Mouse (Mus musculus): ENCODE measurements around the gene 4833427G06Rik. TPM values are rescaled to one million over a fixed set of nuclear protein-coding genes. Genes with fewer than 3 reads are reported as not detected.
"Not testable (repeated sequence)": the region's sequence is repeated elsewhere in the genome, so short reads cannot be mapped to it uniquely, and the experiment has no call there.

4833427G06Rik gene
- polyA plus RNA-seq (2014; fragmentation: Nextera tagmentation; extraction: Ambion mirVana) = 0.31 TPM in 1 of 2 replicates, not detected in the other

DNA sequence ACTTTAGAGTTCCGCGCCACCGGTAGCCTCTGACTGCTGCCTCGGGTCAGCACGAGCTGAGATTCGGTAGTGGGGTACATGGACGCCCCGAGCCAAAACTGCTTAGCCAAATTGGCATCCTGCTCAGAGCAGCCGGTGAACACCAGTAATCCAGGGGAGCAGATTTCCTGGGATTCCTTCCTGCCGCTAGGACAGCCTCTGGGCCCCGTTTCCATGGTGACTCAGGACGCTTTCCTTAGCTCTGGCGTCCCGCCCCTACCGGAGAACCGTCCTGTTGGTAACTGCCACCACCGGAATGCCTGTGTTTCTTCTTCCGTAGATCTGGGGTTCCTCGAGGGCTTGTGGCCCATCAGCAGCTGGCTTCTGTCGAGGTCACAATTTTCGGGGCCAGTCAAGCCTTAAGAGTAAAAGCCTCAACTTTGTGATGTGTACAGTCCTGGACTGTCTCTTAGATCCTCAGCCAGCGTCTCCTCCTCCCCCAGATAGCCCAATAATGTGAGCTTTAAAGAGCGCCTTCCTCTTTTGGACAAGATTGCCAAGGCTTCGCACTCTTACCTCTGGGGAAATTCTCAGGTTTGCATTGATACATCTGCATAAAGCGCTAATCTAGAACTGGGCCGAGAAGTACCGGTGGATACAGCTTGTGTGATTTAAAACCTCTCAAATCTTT, at the start of gene 4833427G06Rik:
TSS of gene 4833427G06Rik (minus strand) at position 323 of the 670 bp plus-strand sequence.
- Histone ChIP-seq H3K9me3 (ENCODE audit: control insufficient read depth, low read length) (no peaks in the 10 kb centered on the region), H3K36me3 (ENCODE audit: control insufficient read depth, insufficient read depth, low read length) (no peaks in the 10 kb centered on the region), H3K4me3 (replicated peaks; ENCODE audit: low read depth, low read length) (peak within 1 kb of the TSS; percentile 54), H3K4me2 (ENCODE audit: low read length) (peak within 1 kb of the TSS; percentile 100), H3K9ac (replicated peaks; ENCODE audit: low read length) (no peak within 1 kb of the TSS; the same call in 1 of the 2 replicates), H3K27ac (replicated peaks; ENCODE audit: low read depth, low read length) (no peak within 1 kb of the TSS), H3K4me1 (ENCODE audit: control insufficient read depth, insufficient read depth, low read length) (0 out of 2 replicates have a peak, but pooled peaks cover 9% of the 10 kb centered on the region), H3K27me3 (ENCODE audit: control insufficient read depth, insufficient read depth, low read length) (0 out of 2 replicates have a peak, but pooled peaks cover 6% of the 10 kb centered on the region)
- 7% methylated on average over 27 of the region's 27 CpGs for WGBS
- ATAC-seq (ENCODE audit: low FRiP score, low TSS enrichment) (peak; percentile 37; the same call in 1 of the 2 replicates), DNase-seq (peak; percentile 84)

DNA sequence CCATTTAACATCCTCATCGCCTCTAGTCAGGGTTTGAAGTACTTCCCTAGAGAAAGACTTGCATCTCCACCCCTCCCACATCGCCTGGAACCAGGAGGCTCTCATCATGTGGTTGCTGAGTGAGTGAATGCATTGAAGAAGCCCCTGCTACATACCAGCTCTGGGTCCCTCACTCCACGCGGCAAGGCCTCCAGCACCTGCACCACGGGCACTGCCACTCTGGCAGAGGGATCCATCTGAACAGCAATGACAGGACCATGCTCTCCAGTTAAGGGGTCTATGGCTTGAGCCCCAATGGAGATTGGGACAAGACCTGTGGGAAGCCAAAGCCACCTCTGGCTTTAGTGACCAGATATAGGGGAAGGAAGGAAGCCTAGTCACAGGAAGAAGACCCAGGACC, 45.4 kb upstream of the 4833427G06Rik start:
- Histone ChIP-seq H3K4me3 (replicated peaks; ENCODE audit: low read depth, low read length) (no peak overlapping the region), H3K27ac (replicated peaks; ENCODE audit: low read depth, low read length) (no peak overlapping the region), H3K36me3 (ENCODE audit: control insufficient read depth, insufficient read depth, low read length) (no peaks in the 10 kb centered on the region), H3K27me3 (ENCODE audit: control insufficient read depth, insufficient read depth, low read length) (no peaks in the 10 kb centered on the region), H3K9ac (replicated peaks; ENCODE audit: low read length) (no peak overlapping the region), H3K4me2 (ENCODE audit: low read length) (no peak overlapping the region), H3K9me3 (ENCODE audit: control insufficient read depth, low read length) (no peaks in the 10 kb centered on the region), H3K4me1 (ENCODE audit: control insufficient read depth, insufficient read depth, low read length) (no peaks in the 10 kb centered on the region)
- ATAC-seq (ENCODE audit: low FRiP score, low TSS enrichment) (no peak), DNase-seq (no peak)
- WGBS = 91% methylated on average over 5 of the region's 5 CpGs

DNA sequence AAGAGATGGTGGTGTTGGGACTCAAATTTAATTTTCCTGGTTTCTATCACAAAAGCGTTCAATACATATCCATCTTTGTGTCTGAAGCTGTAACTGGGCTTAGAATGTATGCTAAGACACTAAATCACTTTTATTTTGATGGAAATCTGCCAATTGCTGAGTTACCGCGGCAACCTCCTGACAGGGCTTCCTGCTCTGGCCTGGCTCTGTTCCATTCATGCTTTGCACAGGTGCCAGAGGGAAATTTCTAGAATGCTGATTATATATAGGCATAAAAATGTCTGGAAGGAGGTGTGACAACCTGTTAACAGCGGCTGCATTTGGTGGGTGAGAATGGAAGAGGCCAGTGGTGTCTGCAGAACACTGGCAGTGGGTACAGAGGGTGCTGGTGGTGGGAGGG, 44.6 kb upstream of the 4833427G06Rik start:
- Histone ChIP-seq H3K27ac (replicated peaks; ENCODE audit: low read depth, low read length) (no peak overlapping the region), H3K9me3 (ENCODE audit: control insufficient read depth, low read length) (no peaks in the 10 kb centered on the region), H3K9ac (replicated peaks; ENCODE audit: low read length) (no peak overlapping the region), H3K4me3 (replicated peaks; ENCODE audit: low read depth, low read length) (no peak overlapping the region), H3K4me2 (ENCODE audit: low read length) (no peak overlapping the region), H3K27me3 (ENCODE audit: control insufficient read depth, insufficient read depth, low read length) (no peaks in the 10 kb centered on the region), H3K4me1 (ENCODE audit: control insufficient read depth, insufficient read depth, low read length) (no peaks in the 10 kb centered on the region), H3K36me3 (ENCODE audit: control insufficient read depth, insufficient read depth, low read length) (no peaks in the 10 kb centered on the region)
- no peak for ATAC-seq (ENCODE audit: low FRiP score, low TSS enrichment)
- peak; percentile 59 for DNase-seq
- WGBS = 81% methylated on average over 4 of the region's 4 CpGs

DNA sequence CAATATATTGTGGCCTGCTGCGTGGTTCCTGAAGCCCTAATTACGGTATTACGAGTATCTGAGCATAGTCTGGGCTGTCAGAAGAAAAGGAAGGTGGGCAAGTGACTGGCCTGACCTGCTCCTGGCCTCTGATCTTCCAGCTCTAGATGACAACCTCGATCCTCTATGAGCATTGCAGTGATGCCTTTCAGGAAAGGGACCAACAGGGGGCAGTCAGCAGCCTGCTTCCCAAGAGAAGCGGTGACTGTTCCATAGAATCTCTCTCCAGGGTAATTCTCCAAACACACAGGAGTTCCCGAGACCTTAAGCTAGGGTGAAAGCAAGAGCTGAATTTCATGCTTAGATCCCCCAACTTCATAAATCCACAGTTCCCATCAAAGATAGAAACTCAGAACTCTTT, 42.3 kb upstream of the 4833427G06Rik start:
- H3K9me3 ChIP-seq (ENCODE audit: control insufficient read depth, low read length) = no peaks in the 10 kb centered on the region
- no peaks in the 10 kb centered on the region for H3K27me3 ChIP-seq (ENCODE audit: control insufficient read depth, insufficient read depth, low read length)
- no peak for ATAC-seq (ENCODE audit: low FRiP score, low TSS enrichment)
- H3K4me3 ChIP-seq (replicated peaks; ENCODE audit: low read depth, low read length) = no peak overlapping the region
- DNase-seq = no peak
- H3K4me2 ChIP-seq (ENCODE audit: low read length) = no peak overlapping the region
- no peaks in the 10 kb centered on the region for H3K36me3 ChIP-seq (ENCODE audit: control insufficient read depth, insufficient read depth, low read length)
- no peak overlapping the region for H3K27ac ChIP-seq (replicated peaks; ENCODE audit: low read depth, low read length)
- H3K4me1 ChIP-seq (ENCODE audit: control insufficient read depth, insufficient read depth, low read length) = no peaks in the 10 kb centered on the region
- WGBS = 75% methylated on average over 6 of the region's 6 CpGs
- H3K9ac ChIP-seq (replicated peaks; ENCODE audit: low read length) = no peak overlapping the region

DNA sequence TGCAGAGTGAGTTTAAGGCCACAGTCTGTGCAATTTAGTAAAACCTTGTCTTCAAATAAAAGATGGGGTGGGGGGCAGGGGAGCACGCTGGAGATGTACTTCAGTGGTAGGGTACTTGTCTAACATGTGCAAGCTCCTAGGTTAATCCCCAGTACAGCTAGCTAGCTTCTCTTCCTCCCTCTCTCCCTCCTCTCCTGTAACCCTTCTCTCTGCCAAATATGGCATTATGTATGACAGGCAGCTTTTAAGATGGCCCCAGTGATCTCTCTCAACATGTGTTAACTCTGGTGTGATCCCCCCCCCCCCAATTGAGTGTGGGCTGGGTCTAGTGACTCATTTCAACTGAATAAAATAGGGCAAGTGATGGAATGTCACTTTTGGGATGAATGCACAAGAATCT, 41.6 kb upstream of the 4833427G06Rik start:
- Histone ChIP-seq H3K4me3 (replicated peaks; ENCODE audit: low read depth, low read length) (no peak overlapping the region), H3K4me2 (ENCODE audit: low read length) (no peak overlapping the region), H3K4me1 (ENCODE audit: control insufficient read depth, insufficient read depth, low read length) (no peaks in the 10 kb centered on the region), H3K9me3 (ENCODE audit: control insufficient read depth, low read length) (no peaks in the 10 kb centered on the region), H3K27me3 (ENCODE audit: control insufficient read depth, insufficient read depth, low read length) (no peaks in the 10 kb centered on the region), H3K36me3 (ENCODE audit: control insufficient read depth, insufficient read depth, low read length) (no peaks in the 10 kb centered on the region), H3K27ac (replicated peaks; ENCODE audit: low read depth, low read length) (no peak overlapping the region), H3K9ac (replicated peaks; ENCODE audit: low read length) (no peak overlapping the region)
- no peak for DNase-seq
- WGBS = 96% methylated on average over 1 of the region's 1 CpGs
- no peak for ATAC-seq (ENCODE audit: low FRiP score, low TSS enrichment)

DNA sequence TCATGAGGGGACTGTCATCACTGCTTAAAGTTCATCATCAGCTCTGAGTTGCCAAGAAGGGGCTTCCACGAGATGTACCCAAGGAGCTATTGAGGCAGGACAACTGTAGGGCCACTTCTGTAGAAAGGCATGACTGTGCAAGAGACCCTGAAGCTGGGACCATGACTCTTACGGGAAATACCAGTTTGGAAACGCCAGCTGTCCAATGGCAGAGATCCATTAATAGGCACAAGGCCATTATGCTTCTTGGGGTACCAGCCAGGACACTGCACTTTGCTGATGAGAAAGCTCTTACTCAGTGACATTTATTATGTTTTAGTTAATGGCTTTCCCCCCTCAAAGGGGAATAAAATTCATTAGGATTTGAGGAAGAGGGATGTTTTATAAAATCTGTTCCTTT, 38.8 kb upstream of the 4833427G06Rik start:
- H3K36me3 ChIP-seq (ENCODE audit: control insufficient read depth, insufficient read depth, low read length) = no peaks in the 10 kb centered on the region
- no peaks in the 10 kb centered on the region for H3K9me3 ChIP-seq (ENCODE audit: control insufficient read depth, low read length)
- DNase-seq = no peak
- H3K4me1 ChIP-seq (ENCODE audit: control insufficient read depth, insufficient read depth, low read length) = no peaks in the 10 kb centered on the region
- H3K4me2 ChIP-seq (ENCODE audit: low read length) = no peak overlapping the region
- no peaks in the 10 kb centered on the region for H3K27me3 ChIP-seq (ENCODE audit: control insufficient read depth, insufficient read depth, low read length)
- no peak overlapping the region for H3K27ac ChIP-seq (replicated peaks; ENCODE audit: low read depth, low read length)
- no peak for ATAC-seq (ENCODE audit: low FRiP score, low TSS enrichment)
- no peak overlapping the region for H3K4me3 ChIP-seq (replicated peaks; ENCODE audit: low read depth, low read length)
- no peak overlapping the region for H3K9ac ChIP-seq (replicated peaks; ENCODE audit: low read length)
- WGBS = 87% methylated on average over 3 of the region's 3 CpGs

DNA sequence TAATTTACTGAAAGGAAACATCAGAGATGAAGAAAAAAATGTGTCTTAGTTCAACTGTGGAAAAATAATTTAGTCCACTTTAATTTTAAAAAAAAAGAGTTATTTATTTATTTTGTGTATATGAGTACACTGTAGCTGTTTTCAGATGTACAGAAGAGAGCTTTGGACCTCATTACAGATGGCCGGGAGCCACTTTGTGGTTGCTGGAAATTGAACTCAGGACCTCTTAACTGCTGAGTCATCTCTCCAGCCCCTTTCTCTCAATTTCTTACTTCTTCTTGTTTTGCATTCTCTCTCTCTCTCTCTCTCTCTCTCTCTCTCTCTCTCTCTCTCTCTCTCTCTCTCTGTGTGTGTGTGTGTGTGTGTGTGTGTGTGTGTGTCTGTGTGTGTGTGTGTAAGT, 37.5 kb upstream of the 4833427G06Rik start:
- H3K9me3 ChIP-seq (ENCODE audit: control insufficient read depth, low read length); H3K4me1 ChIP-seq (ENCODE audit: control insufficient read depth, insufficient read depth, low read length); H3K4me3 ChIP-seq (replicated peaks; ENCODE audit: low read depth, low read length); H3K27me3 ChIP-seq (ENCODE audit: control insufficient read depth, insufficient read depth, low read length); H3K27ac ChIP-seq (replicated peaks; ENCODE audit: low read depth, low read length); DNase-seq; H3K9ac ChIP-seq (replicated peaks; ENCODE audit: low read length); H3K36me3 ChIP-seq (ENCODE audit: control insufficient read depth, insufficient read depth, low read length); H3K4me2 ChIP-seq (ENCODE audit: low read length); ATAC-seq (ENCODE audit: low FRiP score, low TSS enrichment): not testable (repeated sequence)
- 90% methylated on average over 1 of the region's 1 CpGs for WGBS

DNA sequence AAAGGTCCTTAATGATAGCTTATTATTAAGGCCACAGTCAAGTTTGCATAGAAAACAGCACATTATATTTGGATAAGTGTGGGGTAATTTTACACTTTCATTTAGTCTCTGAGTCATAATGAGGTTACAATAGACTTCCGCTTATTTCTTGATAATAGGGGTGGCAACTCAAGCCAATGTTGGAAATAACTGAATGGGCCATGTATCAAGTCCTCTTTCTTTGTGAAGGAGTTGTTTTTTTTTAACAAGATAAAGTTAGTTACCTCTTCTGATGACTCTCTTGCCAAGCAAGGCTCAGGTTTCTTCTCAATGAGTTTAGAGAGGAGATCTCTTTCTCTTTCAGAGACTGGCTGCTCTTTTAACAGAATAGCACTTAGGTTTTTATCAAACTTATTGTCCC, 36.4 kb upstream of the 4833427G06Rik start:
- WGBS = 92% methylated on average over 1 of the region's 1 CpGs
- Histone ChIP-seq H3K27me3 (ENCODE audit: control insufficient read depth, insufficient read depth, low read length) (no peaks in the 10 kb centered on the region), H3K9ac (replicated peaks; ENCODE audit: low read length) (no peak overlapping the region), H3K4me2 (ENCODE audit: low read length) (no peak overlapping the region), H3K9me3 (ENCODE audit: control insufficient read depth, low read length) (no peaks in the 10 kb centered on the region), H3K27ac (replicated peaks; ENCODE audit: low read depth, low read length) (no peak overlapping the region), H3K36me3 (ENCODE audit: control insufficient read depth, insufficient read depth, low read length) (no peaks in the 10 kb centered on the region), H3K4me1 (ENCODE audit: control insufficient read depth, insufficient read depth, low read length) (no peaks in the 10 kb centered on the region), H3K4me3 (replicated peaks; ENCODE audit: low read depth, low read length) (no peak overlapping the region)
- ATAC-seq (ENCODE audit: low FRiP score, low TSS enrichment) (no peak), DNase-seq (no peak)

DNA sequence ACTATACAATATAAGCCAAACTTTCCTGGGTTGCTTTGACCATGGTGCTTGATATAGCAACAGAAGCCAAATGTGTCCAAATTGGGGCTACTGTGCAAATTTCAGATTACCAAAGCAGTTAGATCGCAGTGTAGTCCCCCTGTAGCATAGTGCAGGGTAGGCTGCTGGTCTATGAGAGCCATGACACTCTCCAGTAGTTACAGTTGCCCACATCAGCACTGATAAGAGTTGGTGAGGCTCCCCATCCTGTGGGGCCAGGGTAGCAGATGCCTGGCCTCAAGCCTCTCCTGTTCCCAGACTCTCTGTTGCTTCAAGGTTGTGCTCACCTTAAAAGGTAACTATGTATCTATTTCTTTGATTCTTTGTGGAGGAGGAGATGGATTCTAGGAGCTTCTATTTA, 36.0 kb upstream of the 4833427G06Rik start:
- 86% methylated on average over 1 of the region's 1 CpGs for WGBS
- Histone ChIP-seq H3K4me1 (ENCODE audit: control insufficient read depth, insufficient read depth, low read length) (no peaks in the 10 kb centered on the region), H3K4me3 (replicated peaks; ENCODE audit: low read depth, low read length) (no peak overlapping the region), H3K9me3 (ENCODE audit: control insufficient read depth, low read length) (no peaks in the 10 kb centered on the region), H3K27me3 (ENCODE audit: control insufficient read depth, insufficient read depth, low read length) (no peaks in the 10 kb centered on the region), H3K9ac (replicated peaks; ENCODE audit: low read length) (no peak overlapping the region), H3K36me3 (ENCODE audit: control insufficient read depth, insufficient read depth, low read length) (no peaks in the 10 kb centered on the region), H3K4me2 (ENCODE audit: low read length) (no peak overlapping the region), H3K27ac (replicated peaks; ENCODE audit: low read depth, low read length) (no peak overlapping the region)
- DNase-seq (no peak), ATAC-seq (ENCODE audit: low FRiP score, low TSS enrichment) (no peak)
